Mouse (Mus musculus): ENCODE data around the gene Rab11b. TPM values are rescaled to one million over a fixed set of nuclear protein-coding genes. Genes with fewer than 3 reads are reported as not detected.

Rab11b gene
- total and polyA plus RNA-seq, 2 experiments from 2014 or later, result 106 to 560 TPM

- H3K36me3 ChIP-seq (ENCODE audit: insufficient read depth), result peaks cover 30% of the 10 kb centered on the region
- H3K9ac ChIP-seq, result no peak overlapping the region
- DNase-seq (no peak), ATAC-seq (no peak)
- no peak overlapping the region for H3K27ac ChIP-seq (ENCODE audit: low read depth, low read length)
- 90% methylated on average over 1 of the region's 1 CpGs for WGBS
- TF ChIP-seq CTCF (IDR thresholded peaks at IDR 0.05; ENCODE audit: low read depth), result no peak
- H3K4me3 ChIP-seq (ENCODE audit: low read depth, low read length), result no peak overlapping the region
- no peaks in the 10 kb centered on the region for H3K9me3 ChIP-seq (ENCODE audit: low read length)
- H3K4me2 ChIP-seq (ENCODE audit: low read depth), result no peak overlapping the region
- no peaks in the 10 kb centered on the region for H3K27me3 ChIP-seq (ENCODE audit: insufficient read depth, low read length)
- no peaks in the 10 kb centered on the region for H3K4me1 ChIP-seq (ENCODE audit: insufficient read depth)
These were observed 58.2 kb downstream of the Rab11b start for GRCm38 (mm10) chr17:33702178-33702577.

GRCm38 (mm10) chr17:33695471-33695870 is 64.9 kb downstream of the Rab11b start:
- DNase-seq (no peak), ATAC-seq (no peak)
- H3K9ac ChIP-seq, result no peak overlapping the region
- H3K4me3 ChIP-seq (ENCODE audit: low read depth, low read length), result no peak overlapping the region
- H3K27me3 ChIP-seq (ENCODE audit: insufficient read depth, low read length), result no peaks in the 10 kb centered on the region
- peaks cover 56% of the 10 kb centered on the region for H3K36me3 ChIP-seq (ENCODE audit: insufficient read depth)
- H3K4me2 ChIP-seq (ENCODE audit: low read depth), result no peak overlapping the region
- no peak for TF ChIP-seq CTCF (IDR thresholded peaks at IDR 0.05; ENCODE audit: low read depth)
- no peaks in the 10 kb centered on the region for H3K4me1 ChIP-seq (ENCODE audit: insufficient read depth)
- H3K27ac ChIP-seq (ENCODE audit: low read depth, low read length), result no peak overlapping the region
- 93% methylated on average over 1 of the region's 1 CpGs for WGBS
- H3K9me3 ChIP-seq (ENCODE audit: low read length), result no peaks in the 10 kb centered on the region

Other genes with a start within 250 kb of the Rab11b start
- 53.2 and 56.6 TPM in 2 replicates for gene Adamts10, start 236.3 kb downstream of the Rab11b start, total RNA-seq (2014; rRNA removed)
- 12.3 and 20.3 TPM in 2 replicates for gene Adamts10, start 236.3 kb downstream of the Rab11b start, polyA plus RNA-seq (2015; fragmentation: Nextera tagmentation; extraction: Ambion mirVana)
- gene Myo1f, start 204.8 kb downstream of the Rab11b start, total RNA-seq (2014; rRNA removed), result 2.0 and 2.3 TPM in 2 replicates
- gene Myo1f, start 204.8 kb downstream of the Rab11b start, polyA plus RNA-seq (2015; fragmentation: Nextera tagmentation; extraction: Ambion mirVana), result 0.87 and 1.5 TPM in 2 replicates
- 31.2 and 58.8 TPM in 2 replicates for gene Zfp414, start 131.4 kb downstream of the Rab11b start, total RNA-seq (2014; rRNA removed)
- gene Zfp414, start 131.4 kb downstream of the Rab11b start, polyA plus RNA-seq (2015; fragmentation: Nextera tagmentation; extraction: Ambion mirVana), result 71.8 and 72.0 TPM in 2 replicates
- gene Pram1, start 122.5 kb downstream of the Rab11b start, total RNA-seq (2014; rRNA removed), result not detected in 2 replicates
- gene Pram1, start 122.5 kb downstream of the Rab11b start, polyA plus RNA-seq (2015; fragmentation: Nextera tagmentation; extraction: Ambion mirVana), result 0.14 and 0.30 TPM in 2 replicates
- 73.6 and 87.1 TPM in 2 replicates for gene Hnrnpm, start 73.7 kb downstream of the Rab11b start, total RNA-seq (2014; rRNA removed)
- gene Hnrnpm, start 73.7 kb downstream of the Rab11b start, polyA plus RNA-seq (2015; fragmentation: Nextera tagmentation; extraction: Ambion mirVana), result 135 and 151 TPM in 2 replicates
- 96.5 and 102 TPM in 2 replicates for gene March2, start 41.9 kb downstream of the Rab11b start, total RNA-seq (2014; rRNA removed)
- 72.5 and 77.6 TPM in 2 replicates for gene March2, start 41.9 kb downstream of the Rab11b start, polyA plus RNA-seq (2015; fragmentation: Nextera tagmentation; extraction: Ambion mirVana)
- gene Angptl4, start 21.3 kb upstream of the Rab11b start, total RNA-seq (2014; rRNA removed), result 13.2 and 17.2 TPM in 2 replicates
- 24.4 and 25.2 TPM in 2 replicates for gene Angptl4, start 21.3 kb upstream of the Rab11b start, polyA plus RNA-seq (2015; fragmentation: Nextera tagmentation; extraction: Ambion mirVana)
- gene Kank3, start 50.0 kb upstream of the Rab11b start, total RNA-seq (2014; rRNA removed), result 36.5 and 42.7 TPM in 2 replicates
- gene Kank3, start 50.0 kb upstream of the Rab11b start, polyA plus RNA-seq (2015; fragmentation: Nextera tagmentation; extraction: Ambion mirVana), result 35.8 and 43.4 TPM in 2 replicates
- 589 and 1,055 TPM in 2 replicates for gene Rps28, start 64.0 kb upstream of the Rab11b start, total RNA-seq (2014; rRNA removed)
- gene Rps28, start 64.0 kb upstream of the Rab11b start, polyA plus RNA-seq (2015; fragmentation: Nextera tagmentation; extraction: Ambion mirVana), result 603 and 823 TPM in 2 replicates
- gene Ndufa7, start 64.0 kb upstream of the Rab11b start, total RNA-seq (2014; rRNA removed), result 258 and 291 TPM in 2 replicates
- gene Ndufa7, start 64.0 kb upstream of the Rab11b start, polyA plus RNA-seq (2015; fragmentation: Nextera tagmentation; extraction: Ambion mirVana), result 529 and 626 TPM in 2 replicates
- 17.2 and 27.5 TPM in 2 replicates for gene Cd320, start 82.6 kb upstream of the Rab11b start, total RNA-seq (2014; rRNA removed)
- gene Cd320, start 82.6 kb upstream of the Rab11b start, polyA plus RNA-seq (2015; fragmentation: Nextera tagmentation; extraction: Ambion mirVana), result 50.3 and 53.6 TPM in 2 replicates
- gene Gm7029, start 113.3 kb upstream of the Rab11b start, total RNA-seq (2014; rRNA removed), result not detected in 2 replicates
- gene Gm7029, start 113.3 kb upstream of the Rab11b start, polyA plus RNA-seq (2015; fragmentation: Nextera tagmentation; extraction: Ambion mirVana), result not detected in 2 replicates
- gene Kifc1, start 130.1 kb upstream of the Rab11b start, total RNA-seq (2014; rRNA removed), result 4.3 and 4.7 TPM in 2 replicates
- 1.3 and 1.4 TPM in 2 replicates for gene Kifc1, start 130.1 kb upstream of the Rab11b start, polyA plus RNA-seq (2015; fragmentation: Nextera tagmentation; extraction: Ambion mirVana)
- gene Platr17, start 144.6 kb upstream of the Rab11b start, total RNA-seq (2014; rRNA removed), result not detected in 2 replicates
- gene Platr17, start 144.6 kb upstream of the Rab11b start, polyA plus RNA-seq (2015; fragmentation: Nextera tagmentation; extraction: Ambion mirVana), result 1.9 and 2.0 TPM in 2 replicates
- 70.4 and 77.1 TPM in 2 replicates for gene Daxx, start 148.9 kb upstream of the Rab11b start, total RNA-seq (2014; rRNA removed)
- gene Daxx, start 148.9 kb upstream of the Rab11b start, polyA plus RNA-seq (2015; fragmentation: Nextera tagmentation; extraction: Ambion mirVana), result 41.5 and 45.2 TPM in 2 replicates
- gene Tapbp, start 155.4 kb upstream of the Rab11b start, total RNA-seq (2014; rRNA removed), result 27.2 and 36.0 TPM in 2 replicates
- gene Tapbp, start 155.4 kb upstream of the Rab11b start, polyA plus RNA-seq (2015; fragmentation: Nextera tagmentation; extraction: Ambion mirVana), result 25.0 and 26.2 TPM in 2 replicates
- 34.4 and 44.0 TPM in 2 replicates for gene Zbtb22, start 155.4 kb upstream of the Rab11b start, total RNA-seq (2014; rRNA removed)
- 20.4 and 22.3 TPM in 2 replicates for gene Zbtb22, start 155.4 kb upstream of the Rab11b start, polyA plus RNA-seq (2015; fragmentation: Nextera tagmentation; extraction: Ambion mirVana)
- gene Rgl2, start 169.0 kb upstream of the Rab11b start, total RNA-seq (2014; rRNA removed), result 75.7 and 76.3 TPM in 2 replicates
- gene Rgl2, start 169.0 kb upstream of the Rab11b start, polyA plus RNA-seq (2015; fragmentation: Nextera tagmentation; extraction: Ambion mirVana), result 24.1 and 27.1 TPM in 2 replicates
- gene Pfdn6, start 179.8 kb upstream of the Rab11b start, total RNA-seq (2014; rRNA removed), result 57.0 and 78.4 TPM in 2 replicates
- 173 and 185 TPM in 2 replicates for gene Pfdn6, start 179.8 kb upstream of the Rab11b start, polyA plus RNA-seq (2015; fragmentation: Nextera tagmentation; extraction: Ambion mirVana)
- 18.9 and 21.9 TPM in 2 replicates for gene Wdr46, start 180.1 kb upstream of the Rab11b start, total RNA-seq (2014; rRNA removed)
- gene Wdr46, start 180.1 kb upstream of the Rab11b start, polyA plus RNA-seq (2015; fragmentation: Nextera tagmentation; extraction: Ambion mirVana), result 15.9 and 23.2 TPM in 2 replicates
- 11.5 and 11.7 TPM in 2 replicates for gene B3galt4, start 191.0 kb upstream of the Rab11b start, total RNA-seq (2014; rRNA removed)
- gene B3galt4, start 191.0 kb upstream of the Rab11b start, polyA plus RNA-seq (2015; fragmentation: Nextera tagmentation; extraction: Ambion mirVana), result 8.3 and 9.8 TPM in 2 replicates
- 46.2 and 46.8 TPM in 2 replicates for gene Vps52, start 195.3 kb upstream of the Rab11b start, total RNA-seq (2014; rRNA removed)
- 59.6 and 66.1 TPM in 2 replicates for gene Vps52, start 195.3 kb upstream of the Rab11b start, polyA plus RNA-seq (2015; fragmentation: Nextera tagmentation; extraction: Ambion mirVana)
- gene Rps18, start 195.5 kb upstream of the Rab11b start, total RNA-seq (2014; rRNA removed), result 1,357 and 2,159 TPM in 2 replicates
- 876 and 1,153 TPM in 2 replicates for gene Rps18, start 195.5 kb upstream of the Rab11b start, polyA plus RNA-seq (2015; fragmentation: Nextera tagmentation; extraction: Ambion mirVana)
- 14.3 and 21.9 TPM in 2 replicates for gene H2-K1, start 239.8 kb upstream of the Rab11b start, total RNA-seq (2014; rRNA removed)
- 17.3 and 21.2 TPM in 2 replicates for gene H2-K1, start 239.8 kb upstream of the Rab11b start, polyA plus RNA-seq (2015; fragmentation: Nextera tagmentation; extraction: Ambion mirVana)